Mouse (Mus musculus): Measurements from ENCODE around the gene Slc35a1. TPM values are rescaled to one million over a fixed set of nuclear protein-coding genes. Genes with fewer than 3 reads are reported as not detected.
"Not testable (repeated sequence)": the region's sequence is repeated elsewhere in the genome, so short reads cannot be mapped to it uniquely, and the experiment has no call there.

Slc35a1 gene
- 40.1 and 42.8 TPM in 2 replicates for polyA plus RNA-seq (2014; fragmentation: Nextera tagmentation; extraction: Ambion mirVana)

GRCm38 (mm10) chr4:34686874-34687567 is at the start of gene Slc35a1:
TSS of gene Slc35a1 (minus strand) at chr4:34687438.
- Histone ChIP-seq H3K4me2 (peak within 1 kb of the TSS; percentile 61), H3K36me3 (ENCODE audit: control insufficient read depth, insufficient read depth, low read length) (no peaks in the 10 kb centered on the region; the same call in 1 of the 2 replicates), H3K9ac (ENCODE audit: low read depth, low read length) (peak within 1 kb of the TSS; percentile 85), H3K27ac (ENCODE audit: low read depth, low read length) (peak within 1 kb of the TSS; percentile 91), H3K4me3 (ENCODE audit: low read depth, low read length) (peak within 1 kb of the TSS; percentile 84), H3K27me3 (replicated peaks; ENCODE audit: control insufficient read depth, insufficient read depth, low read length) (no peaks in the 10 kb centered on the region), H3K4me1 (replicated peaks; ENCODE audit: control insufficient read depth, insufficient read depth, low read length) (peaks cover 14% of the 10 kb centered on the region), H3K9me3 (ENCODE audit: control insufficient read depth, low read length) (no peaks in the 10 kb centered on the region)
- DNase-seq (ENCODE audit: low spot score) (peak; percentile 89), ATAC-seq (replicated peaks; ENCODE audit: low FRiP score) (peak; percentile 94)
- WGBS = 1% methylated on average over 62 of the region's 65 CpGs

- H3K36me3 ChIP-seq (ENCODE audit: control insufficient read depth, insufficient read depth, low read length) = no peaks in the 10 kb centered on the region
- no peaks in the 10 kb centered on the region for H3K4me1 ChIP-seq (replicated peaks; ENCODE audit: control insufficient read depth, insufficient read depth, low read length)
- no peak for DNase-seq (ENCODE audit: low spot score)
- H3K9me3 ChIP-seq (ENCODE audit: control insufficient read depth, low read length) = no peaks in the 10 kb centered on the region
- no peak for ATAC-seq (replicated peaks; ENCODE audit: low FRiP score)
- 69% methylated on average over 3 of the region's 3 CpGs for WGBS
- H3K4me3 ChIP-seq (ENCODE audit: low read depth, low read length) = no peak overlapping the region
- H3K27ac ChIP-seq (ENCODE audit: low read depth, low read length) = no peak overlapping the region
- no peak overlapping the region for H3K9ac ChIP-seq (ENCODE audit: low read depth, low read length)
- no peaks in the 10 kb centered on the region for H3K27me3 ChIP-seq (replicated peaks; ENCODE audit: control insufficient read depth, insufficient read depth, low read length)
- no peak overlapping the region for H3K4me2 ChIP-seq
These were observed 47.2 kb upstream of the Slc35a1 start for GRCm38 (mm10) chr4:34734461-34734860.

- H3K4me1 ChIP-seq (replicated peaks; ENCODE audit: control insufficient read depth, insufficient read depth, low read length); H3K9ac ChIP-seq (ENCODE audit: low read depth, low read length); H3K36me3 ChIP-seq (ENCODE audit: control insufficient read depth, insufficient read depth, low read length); H3K9me3 ChIP-seq (ENCODE audit: control insufficient read depth, low read length); H3K4me2 ChIP-seq; ATAC-seq (replicated peaks; ENCODE audit: low FRiP score); H3K27ac ChIP-seq (ENCODE audit: low read depth, low read length); H3K4me3 ChIP-seq (ENCODE audit: low read depth, low read length); DNase-seq (ENCODE audit: low spot score); H3K27me3 ChIP-seq (replicated peaks; ENCODE audit: control insufficient read depth, insufficient read depth, low read length): not testable (repeated sequence)
- WGBS = 21% methylated on average over 2 of the region's 2 CpGs
These were observed 46.2 kb upstream of the Slc35a1 start for GRCm38 (mm10) chr4:34733415-34733814.

- Histone ChIP-seq H3K4me3 (ENCODE audit: low read depth, low read length) (peak within 1 kb of the TSS; percentile 51), H3K9ac (ENCODE audit: low read depth, low read length) (no peak within 1 kb of the TSS)
These were observed 42.7 kb upstream of the Slc35a1 start, which contains the start of gene Cfap206 for GRCm38 (mm10) chr4:34729851-34730341. TSS of gene Cfap206 (minus strand) at chr4:34730206.

GRCm38 (mm10) chr4:34725710-34726109 is 38.5 kb upstream of the Slc35a1 start:
- H3K4me3 ChIP-seq (ENCODE audit: low read depth, low read length); H3K9ac ChIP-seq (ENCODE audit: low read depth, low read length); H3K27me3 ChIP-seq (replicated peaks; ENCODE audit: control insufficient read depth, insufficient read depth, low read length); H3K36me3 ChIP-seq (ENCODE audit: control insufficient read depth, insufficient read depth, low read length); H3K4me1 ChIP-seq (replicated peaks; ENCODE audit: control insufficient read depth, insufficient read depth, low read length); H3K9me3 ChIP-seq (ENCODE audit: control insufficient read depth, low read length); H3K27ac ChIP-seq (ENCODE audit: low read depth, low read length); DNase-seq (ENCODE audit: low spot score); ATAC-seq (replicated peaks; ENCODE audit: low FRiP score); H3K4me2 ChIP-seq: not testable (repeated sequence)
- 83% methylated on average over 3 of the region's 3 CpGs for WGBS

More at GRCm38 (mm10) chr4:34729851-34730341, 42.7 kb upstream of the Slc35a1 start, which contains the start of gene Cfap206:
- Histone ChIP-seq H3K4me2 (peak within 1 kb of the TSS; percentile 82), H3K4me1 (replicated peaks; ENCODE audit: control insufficient read depth, insufficient read depth, low read length) (no peaks in the 10 kb centered on the region), H3K27ac (ENCODE audit: low read depth, low read length) (no peak within 1 kb of the TSS), H3K9me3 (ENCODE audit: control insufficient read depth, low read length) (no peaks in the 10 kb centered on the region), H3K27me3 (replicated peaks; ENCODE audit: control insufficient read depth, insufficient read depth, low read length) (no peaks in the 10 kb centered on the region), H3K36me3 (ENCODE audit: control insufficient read depth, insufficient read depth, low read length) (no peaks in the 10 kb centered on the region)
- ATAC-seq (replicated peaks; ENCODE audit: low FRiP score) (peak; percentile 96), DNase-seq (ENCODE audit: low spot score) (peak; percentile 79)
- WGBS = under 1% methylated on average over 38 of the region's 38 CpGs

GRCm38 (mm10) chr4:34724306-34724705 is 37.1 kb upstream of the Slc35a1 start:
- DNase-seq (ENCODE audit: low spot score) (no peak), ATAC-seq (replicated peaks; ENCODE audit: low FRiP score) (no peak)
- Histone ChIP-seq H3K9ac (ENCODE audit: low read depth, low read length) (no peak overlapping the region), H3K36me3 (ENCODE audit: control insufficient read depth, insufficient read depth, low read length) (no peaks in the 10 kb centered on the region), H3K9me3 (ENCODE audit: control insufficient read depth, low read length) (peaks cover 6% of the 10 kb centered on the region; the same call in 1 of the 2 replicates), H3K27me3 (replicated peaks; ENCODE audit: control insufficient read depth, insufficient read depth, low read length) (no peaks in the 10 kb centered on the region), H3K27ac (ENCODE audit: low read depth, low read length) (no peak overlapping the region), H3K4me3 (ENCODE audit: low read depth, low read length) (no peak overlapping the region), H3K4me2 (no peak overlapping the region), H3K4me1 (replicated peaks; ENCODE audit: control insufficient read depth, insufficient read depth, low read length) (no peaks in the 10 kb centered on the region)
- 65% methylated on average over 4 of the region's 4 CpGs for WGBS

GRCm38 (mm10) chr4:34723186-34723585 is 35.9 kb upstream of the Slc35a1 start:
- 69% methylated on average over 4 of the region's 4 CpGs for WGBS
- ATAC-seq (replicated peaks; ENCODE audit: low FRiP score) = no peak

GRCm38 (mm10) chr4:34720127-34720895 is 33.1 kb upstream of the Slc35a1 start:
- H3K4me2 ChIP-seq = no peak overlapping the region
- H3K27ac ChIP-seq (ENCODE audit: low read depth, low read length) = no peak overlapping the region
- H3K27me3 ChIP-seq (replicated peaks; ENCODE audit: control insufficient read depth, insufficient read depth, low read length) = no peaks in the 10 kb centered on the region
- DNase-seq (ENCODE audit: low spot score) = peak; percentile 11
- H3K4me1 ChIP-seq (replicated peaks; ENCODE audit: control insufficient read depth, insufficient read depth, low read length) = no peaks in the 10 kb centered on the region
- 81% methylated on average over 7 of the region's 7 CpGs for WGBS
- no peaks in the 10 kb centered on the region for H3K36me3 ChIP-seq (ENCODE audit: control insufficient read depth, insufficient read depth, low read length)
- H3K9ac ChIP-seq (ENCODE audit: low read depth, low read length) = no peak overlapping the region
- no peak overlapping the region for H3K4me3 ChIP-seq (ENCODE audit: low read depth, low read length)
- peaks cover 6% of the 10 kb centered on the region; the same call in 1 of the 2 replicates for H3K9me3 ChIP-seq (ENCODE audit: control insufficient read depth, low read length)
- ATAC-seq (replicated peaks; ENCODE audit: low FRiP score) = no peak

More at GRCm38 (mm10) chr4:34723186-34723585, 35.9 kb upstream of the Slc35a1 start:
- no peaks in the 10 kb centered on the region for H3K4me1 ChIP-seq (replicated peaks; ENCODE audit: control insufficient read depth, insufficient read depth, low read length)
- no peak overlapping the region for H3K27ac ChIP-seq (ENCODE audit: low read depth, low read length)
- no peaks in the 10 kb centered on the region for H3K36me3 ChIP-seq (ENCODE audit: control insufficient read depth, insufficient read depth, low read length)
- H3K9ac ChIP-seq (ENCODE audit: low read depth, low read length) = no peak overlapping the region
- H3K4me2 ChIP-seq = no peak overlapping the region
- H3K4me3 ChIP-seq (ENCODE audit: low read depth, low read length) = no peak overlapping the region
- peaks cover 6% of the 10 kb centered on the region; the same call in 1 of the 2 replicates for H3K9me3 ChIP-seq (ENCODE audit: control insufficient read depth, low read length)
- H3K27me3 ChIP-seq (replicated peaks; ENCODE audit: control insufficient read depth, insufficient read depth, low read length) = no peaks in the 10 kb centered on the region
- DNase-seq (ENCODE audit: low spot score) = no peak
